Mouse (Mus musculus): ENCODE data around the gene Ubap1l.

- no peak for TF ChIP-seq CTCF (IDR thresholded peaks at IDR 0.05)
- TF ChIP-seq EP300 (IDR thresholded peaks at IDR 0.05; ENCODE audit: insufficient read depth, low read depth, low read length) = no peak
- no peak for TF ChIP-seq POLR2A (IDR thresholded peaks at IDR 0.05; ENCODE audit: insufficient read depth, low read depth, low read length)
These were observed 38.5 kb upstream of the Ubap1l start for GRCm38 (mm10) chr9:65322255-65322900.
